Mouse (Mus musculus) G1E (cell line): Measurements from ENCODE around the gene Gm9639. TPM values are rescaled to one million over a fixed set of nuclear protein-coding genes. Genes with fewer than 3 reads are reported as not detected.
"Not testable (repeated sequence)": the region's sequence is repeated elsewhere in the genome, so short reads cannot be mapped to it uniquely, and the experiment has no call there.

Experiments used
- ATAC-seq: 2 replicates; pipeline ENCODE4 v1.8.0; 2016; ENCODE audit warnings: mild to moderate bottlenecking; ENCODE audit not compliant: insufficient number of reproducible peaks, poor library complexity, low FRiP score, severe bottlenecking; ENCODE audit errors: extremely low read depth
- DNase-seq: peaks from one replicate; pipeline ENCODE4 v3.0.0; 2012; ENCODE audit warnings: low spot score
- H3K27me3 ChIP-seq: 2 replicates; pipeline ENCODE4 v1.6.1; 2012; ENCODE audit warnings: mild to moderate bottlenecking, low read length, inconsistent platforms; ENCODE audit not compliant: insufficient read depth
- H3K36me3 ChIP-seq: replicated peaks from 2 replicates; pipeline ENCODE3; 2012; ENCODE audit warnings: mild to moderate bottlenecking, inconsistent platforms
- H3K4me1 ChIP-seq: 2 replicates; pipeline ENCODE4 v1.6.1; 2012; ENCODE audit warnings: low read depth, low read length, inconsistent platforms, mixed read lengths; ENCODE audit not compliant: insufficient read depth
- H3K4me3 ChIP-seq: 2 replicates; pipeline ENCODE4 v1.5.1; 2012; ENCODE audit warnings: low read depth, mild to moderate bottlenecking, inconsistent platforms, low read length, moderate library complexity, mixed read lengths
- H3K9me3 ChIP-seq: replicated peaks from 2 replicates; pipeline ENCODE4 v1.6.1; 2012; ENCODE audit warnings: inconsistent platforms
- CTCF ChIP-seq: IDR thresholded peaks from 2 replicates; pipeline ENCODE4 v1.5.1; 2012; ENCODE audit warnings: low read depth, low read length, inconsistent platforms, mixed read lengths
- GATA1 ChIP-seq: IDR thresholded peaks from 2 replicates; pipeline ENCODE4 v1.6.1; 2012; ENCODE audit warnings: borderline replicate concordance, low read length, inconsistent platforms, mixed read lengths
- GATA2 ChIP-seq: IDR thresholded peaks from 2 replicates; pipeline ENCODE4 v1.6.1; 2012; ENCODE audit warnings: low read depth, low read length, inconsistent platforms, borderline replicate concordance
- POLR2AphosphoS5 ChIP-seq: IDR thresholded peaks from 2 replicates; pipeline ENCODE4 v1.6.1; 2012; ENCODE audit warnings: low read depth, low read length, inconsistent platforms; ENCODE audit not compliant: insufficient replicate concordance
- TAL1 ChIP-seq: conservative IDR thresholded peaks from 2 replicates; pipeline ENCODE4 v1.6.1; 2012; ENCODE audit warnings: low read depth, low read length, inconsistent platforms, mixed read lengths
- polyA plus RNA-seq: library from polyadenylated mRNA; stranded (reverse); fragments of >175 nt; gene quantifications from 2 replicates; pipeline ENCODE4 v1.2.3, GENCODE M21; 2012
- total RNA-seq, 2 experiments: library from RNA; stranded (forward) in 1 of 2; stranded (reverse) in 1 of 2; fragments of 200-1000 nt in 1 of 2; fragments of >200 nt in 1 of 2; fragmentation: Nextera tagmentation in 1 of 2; gene quantifications; 2 replicates each; pipeline ENCODE4 v1.2.3; 2014 to 2017

Gm9639 gene
- total and polyA plus RNA-seq, 3 experiments, result not detected

DNA sequence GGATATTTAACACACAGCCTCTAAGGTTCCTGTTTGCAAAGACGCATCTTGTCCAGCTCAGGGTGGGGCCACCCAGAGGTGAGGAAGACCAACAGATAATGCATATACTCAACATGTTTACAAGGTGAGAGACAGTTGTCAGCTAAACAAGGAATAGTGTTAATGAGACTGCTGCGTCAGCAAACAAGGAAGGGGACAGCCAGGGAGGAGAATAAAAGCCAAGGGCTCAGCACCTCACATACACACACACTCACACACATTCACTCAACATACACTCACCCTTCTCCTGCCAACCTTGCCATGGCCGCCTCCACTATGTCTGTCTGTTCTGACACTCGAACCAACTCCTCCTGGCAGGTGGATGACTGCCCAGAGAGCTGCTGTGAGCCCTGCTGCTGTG is 19.5 kb upstream of the Gm9639 start, which contains the start of gene Gm2696:
Gene Gm2696 (plus strand): TSS at position 301 of the 400 bp plus-strand sequence.
- Histone ChIP-seq H3K27me3 (peaks cover 7% of the 10 kb centered on the region), H3K4me3 (no peak within 1 kb of the TSS), H3K36me3 (no peaks in the 10 kb centered on the region), H3K4me1 (peaks cover 4% of the 10 kb centered on the region; the same call in 1 of the 2 replicates), H3K9me3 (0 out of 2 replicates have a peak, but pooled peaks cover 3% of the 10 kb centered on the region)
- TF ChIP-seq GATA2 (no peak), GATA1 (no peak), CTCF (no peak), POLR2AphosphoS5 (no peak), TAL1 (no peak)
- DNase-seq (no peak), ATAC-seq (no peak)

DNA sequence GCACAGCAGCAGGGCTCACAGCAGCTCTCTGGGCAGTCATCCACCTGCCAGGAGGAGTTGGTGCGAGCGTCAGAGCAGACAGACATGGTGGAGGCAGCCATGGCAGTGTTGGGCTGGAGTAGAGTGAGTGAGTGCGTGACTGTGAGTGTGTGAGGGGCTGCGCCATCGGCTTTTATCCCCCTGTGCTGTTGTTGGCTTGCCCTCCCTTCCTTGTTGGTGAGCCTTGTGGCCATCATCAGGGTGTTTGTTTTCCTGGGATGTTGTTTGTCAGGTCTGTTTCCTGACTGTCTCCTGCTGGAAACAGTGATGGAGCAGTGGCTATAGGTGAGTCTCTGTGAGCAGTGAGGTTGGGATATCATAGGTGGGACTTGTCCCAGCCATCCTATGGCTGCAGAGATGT is 16.9 kb upstream of the Gm9639 start, which contains the start of gene Gm9507:
Gene Gm9507 (minus strand): TSS at position 101 of the 400 bp plus-strand sequence.
- TF ChIP-seq POLR2AphosphoS5, result no peak
- no peak for TF ChIP-seq GATA2
- TF ChIP-seq CTCF, result no peak
- TF ChIP-seq TAL1, result no peak
- no peak for TF ChIP-seq GATA1
- ATAC-seq (no peak), DNase-seq (no peak)
- no peaks in the 10 kb centered on the region for H3K27me3 ChIP-seq
- H3K36me3 ChIP-seq, result no peaks in the 10 kb centered on the region
- no peak within 1 kb of the TSS for H3K4me3 ChIP-seq
- no peaks in the 10 kb centered on the region for H3K9me3 ChIP-seq
- no peaks in the 10 kb centered on the region for H3K4me1 ChIP-seq

DNA sequence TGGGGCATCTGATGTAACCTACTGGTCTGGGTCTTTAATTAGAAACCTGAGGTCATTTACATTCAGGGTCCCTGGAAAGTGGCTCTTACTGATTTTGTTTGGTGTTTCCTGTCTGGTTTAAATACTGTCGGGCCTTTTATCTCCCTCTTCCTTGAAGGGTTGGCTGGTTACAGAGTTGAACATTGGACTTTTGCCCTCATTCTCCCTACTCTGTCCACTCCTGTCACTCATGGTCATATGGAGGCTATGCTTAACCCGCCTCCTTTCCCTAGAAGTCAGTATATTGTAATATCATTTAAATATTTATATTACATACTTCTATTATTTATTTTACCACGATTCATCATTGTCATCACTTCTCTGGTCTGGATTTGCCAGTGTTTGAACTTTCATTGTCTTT is 9.2 kb upstream of the Gm9639 start:
- Histone ChIP-seq H3K27me3 (peaks cover 4% of the 10 kb centered on the region; the same call in 1 of the 2 replicates), H3K36me3 (no peaks in the 10 kb centered on the region), H3K4me3 (no peak overlapping the region), H3K4me1 (no peaks in the 10 kb centered on the region), H3K9me3 (no peaks in the 10 kb centered on the region)
- TF ChIP-seq CTCF, result no peak
- no peak for TF ChIP-seq POLR2AphosphoS5
- TF ChIP-seq GATA2, result no peak
- no peak for TF ChIP-seq TAL1
- TF ChIP-seq GATA1, result no peak
- DNase-seq, result no peak
- no peak for ATAC-seq

DNA sequence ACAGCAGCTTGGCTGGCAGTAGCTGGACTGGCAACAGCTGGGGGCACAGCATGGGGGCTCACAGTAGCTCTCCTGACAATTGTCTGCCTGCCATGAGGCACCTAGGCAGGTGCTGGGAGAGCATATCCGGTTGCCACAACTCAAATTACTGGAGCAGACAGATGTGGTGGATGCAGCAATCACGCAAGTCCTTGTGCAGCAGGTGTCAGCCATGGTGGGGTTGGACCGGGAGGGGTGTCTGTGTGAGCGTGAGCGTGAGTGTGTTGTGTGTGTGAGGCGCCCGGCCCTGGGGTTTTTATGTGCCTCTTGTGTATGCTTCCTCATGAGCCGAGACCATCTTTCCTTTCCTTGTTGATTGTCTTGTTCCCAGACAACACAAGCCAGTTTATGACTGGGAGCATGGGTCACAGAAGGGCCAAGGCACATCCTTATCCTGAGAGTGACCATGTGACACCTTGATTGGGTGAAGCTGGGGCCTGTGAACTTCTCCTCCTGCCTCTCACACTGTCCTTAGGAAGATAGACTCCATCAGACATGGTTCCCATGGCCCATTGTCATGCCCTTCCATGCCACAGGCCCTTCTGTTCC is 4.1 kb upstream of the Gm9639 start, which contains the start of gene Gm19668:
Gene Gm19668 (minus strand): TSS at position 213 of the 588 bp plus-strand sequence.
- ATAC-seq (no peak), DNase-seq (no peak)
- Histone ChIP-seq H3K36me3 (no peaks in the 10 kb centered on the region), H3K9me3 (no peaks in the 10 kb centered on the region), H3K4me1 (no peaks in the 10 kb centered on the region), H3K27me3 (peaks cover 11% of the 10 kb centered on the region; the same call in 1 of the 2 replicates), H3K4me3 (no peak within 1 kb of the TSS)
- no peak for TF ChIP-seq POLR2AphosphoS5
- TF ChIP-seq GATA1, result no peak
- TF ChIP-seq GATA2, result no peak
- TF ChIP-seq CTCF, result no peak
- no peak for TF ChIP-seq TAL1

DNA sequence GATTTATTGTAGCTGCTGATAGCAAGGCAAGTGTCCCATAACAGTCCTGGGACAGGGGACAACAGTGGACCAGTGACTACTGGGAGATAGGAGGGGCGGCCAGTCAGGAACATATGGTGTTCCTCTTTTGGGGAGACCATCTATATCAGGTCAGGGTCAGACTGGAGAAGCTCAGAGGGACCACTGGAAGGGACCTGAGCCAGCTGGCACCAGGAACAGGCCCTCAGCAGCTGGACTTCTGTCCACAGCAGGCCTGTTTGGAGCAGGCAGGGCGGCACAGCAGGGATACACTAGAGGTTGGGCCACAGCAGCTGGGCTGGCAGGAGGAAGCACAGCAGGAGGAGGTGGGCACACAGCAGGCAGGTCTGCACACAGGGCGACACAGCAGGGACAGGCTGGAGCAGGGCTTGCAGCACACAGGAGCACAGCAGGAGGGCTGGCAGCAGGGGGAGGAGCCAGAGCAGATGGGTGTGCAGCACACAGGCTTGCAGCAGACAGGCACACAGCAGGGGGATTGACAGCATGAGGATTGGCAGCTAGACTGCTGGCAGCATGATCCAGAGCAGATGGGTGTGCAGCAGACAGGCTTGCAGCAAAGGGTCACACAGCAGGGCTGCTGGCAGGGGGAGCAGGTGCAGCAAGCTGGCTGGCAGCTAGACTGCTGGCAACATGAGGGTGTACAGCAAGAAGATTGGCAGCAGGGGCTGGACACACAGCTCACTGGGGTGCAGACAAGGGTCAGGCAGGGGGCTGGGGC is 3.5 kb upstream of the Gm9639 start:
- H3K9me3 ChIP-seq, DNase-seq, ATAC-seq, H3K4me3 ChIP-seq, H3K4me1 ChIP-seq, H3K36me3 ChIP-seq: not testable (repeated sequence)
- peaks cover 11% of the 10 kb centered on the region; the same call in 1 of the 2 replicates for H3K27me3 ChIP-seq

DNA sequence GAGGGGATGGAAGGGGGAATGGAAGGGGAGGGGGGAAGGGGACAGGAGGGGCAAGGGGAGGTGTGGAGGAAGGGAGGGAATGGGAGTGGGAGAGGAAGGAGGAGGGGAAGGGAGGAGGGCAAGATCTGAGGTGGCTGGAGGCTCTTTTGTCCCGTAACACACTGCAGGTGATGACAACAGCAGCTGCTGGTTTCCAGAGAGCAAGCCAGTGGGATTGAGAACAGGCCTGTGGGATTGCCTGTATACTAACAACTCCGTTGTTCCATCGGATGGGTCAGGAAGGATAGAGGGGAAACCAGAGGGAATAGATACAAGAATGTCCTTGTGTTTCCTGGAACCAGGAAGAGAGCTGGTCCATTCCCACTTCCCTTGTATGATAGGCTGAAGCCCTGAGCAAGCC is 2.8 kb upstream of the Gm9639 start:
- no peaks in the 10 kb centered on the region for H3K36me3 ChIP-seq
- H3K27me3 ChIP-seq, result peaks cover 11% of the 10 kb centered on the region; the same call in 1 of the 2 replicates
- H3K4me1 ChIP-seq, result no peaks in the 10 kb centered on the region

More for the DNA sequence above, 2.8 kb upstream of the Gm9639 start:
- DNase-seq (no peak), ATAC-seq (no peak)
- TF ChIP-seq CTCF (no peak), GATA1 (no peak)
- H3K9me3 ChIP-seq, result no peaks in the 10 kb centered on the region
- no peak overlapping the region for H3K4me3 ChIP-seq
